Mouse (Mus musculus) left cerebral cortex, adult 2 months (tissue): ENCODE measurements around the gene Olfr1015. TPM values are rescaled to one million over a fixed set of nuclear protein-coding genes. Genes with fewer than 3 reads are reported as not detected.

Experiments
- DNase-seq, 2 experiments: peaks; one replicate each; pipeline ENCODE4 v3.0.0; 2021 to 2022; ENCODE audit warnings: low spot score in 2 of 2, mixed read lengths in 1 of 2; ENCODE audit errors: extremely low spot score in 1 of 2
- H3K27ac ChIP-seq: fragments of 200-600 bp; 2 replicates; pipeline ENCODE4 v1.8.1; 2022
- H3K4me3 ChIP-seq: fragments of 200-600 bp; 2 replicates; pipeline ENCODE4 v1.8.1; 2022
- CTCF ChIP-seq: fragments of 200-600 bp; IDR thresholded peaks from 2 replicates; pipeline ENCODE4 v1.8.1; 2022; ENCODE audit warnings: antibody characterized with exemption, mild to moderate bottlenecking, moderate library complexity
- intact Hi-C: fragments of 180-260 bp; cut with DNase I; formaldehyde crosslinking; loops from one replicate; pipeline ENCODE4 v1.15.1; 2025
- long read RNA-seq, 2 experiments: library from polyadenylated mRNA; stranded (forward); transcript quantifications; one replicate each; pipeline ENCODE4 v2.0.0; 2021; ENCODE audit warnings: borderline mapping rate in 2 of 2
- total RNA-seq, 2 experiments: library from RNA; stranded (reverse); gene quantifications; 2 replicates each; pipeline ENCODE4 v1.2.3; 2021

Olfr1015 gene
- not detected for total RNA-seq
- long read RNA-seq, experiment 1, result 0 reads
- long read RNA-seq, experiment 2, result 0 reads

- DNase-seq, result no peak
- TF ChIP-seq CTCF, result no peak
- no peak within 1 kb of the TSS for H3K4me3 ChIP-seq
- intact Hi-C loops, result no loop called here
- H3K27ac ChIP-seq, result no peak within 1 kb of the TSS
Observed at GRCm38 (mm10) chr2:85781717-85782116, at the start of gene Olfr1015. Gene Olfr1015, plus strand, starts transcription at chr2:85782017.

DNA sequence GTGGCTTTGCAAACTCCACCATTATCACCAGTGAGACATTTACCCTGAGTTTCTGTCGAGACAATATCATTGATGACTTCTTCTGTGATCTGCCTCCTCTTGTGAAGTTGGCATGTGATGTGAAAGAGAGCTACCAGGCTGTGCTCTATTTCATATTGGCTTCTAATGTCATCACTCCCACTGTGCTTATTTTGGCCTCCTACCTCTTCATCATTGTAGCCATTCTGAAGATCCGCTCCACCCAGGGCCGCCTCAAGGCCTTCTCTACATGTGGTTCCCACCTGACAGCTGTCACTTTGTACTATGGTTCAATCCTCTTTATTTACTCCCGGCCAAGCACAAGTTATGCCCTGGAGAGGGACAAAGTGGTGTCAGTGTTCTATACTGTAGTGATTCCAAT lies 28.0 kb upstream of the Olfr1015 start:
- Histone ChIP-seq H3K27ac (no peak overlapping the region), H3K4me3 (no peak overlapping the region)
- TF ChIP-seq CTCF, result no peak
- no peak for DNase-seq
- intact Hi-C loops, result no loop called here

DNA sequence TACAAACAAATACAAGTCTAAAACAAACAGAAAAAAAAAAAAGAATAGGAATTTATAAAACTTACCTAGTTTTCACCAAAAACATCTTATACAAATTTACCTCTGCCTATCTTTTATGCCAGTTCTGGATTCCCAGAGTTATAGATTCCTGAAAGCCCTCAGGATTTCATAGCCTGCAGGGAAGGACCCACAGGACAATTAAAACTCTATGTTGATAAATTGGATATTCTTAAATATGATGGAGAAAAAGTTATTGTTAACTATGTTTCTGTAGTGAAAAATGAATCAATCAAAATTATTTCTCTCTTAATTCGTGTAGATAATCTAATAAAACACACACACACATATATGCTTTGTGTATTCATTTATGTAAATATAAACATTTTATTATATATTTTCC lies 19.2 kb upstream of the Olfr1015 start, which contains the start of gene Olfr1012:
Gene Olfr1012 (minus strand): TSS at position 101 of the 400 bp plus-strand sequence.
- DNase-seq, result no peak
- TF ChIP-seq CTCF, result no peak
- intact Hi-C loops, result no loop called here

DNA sequence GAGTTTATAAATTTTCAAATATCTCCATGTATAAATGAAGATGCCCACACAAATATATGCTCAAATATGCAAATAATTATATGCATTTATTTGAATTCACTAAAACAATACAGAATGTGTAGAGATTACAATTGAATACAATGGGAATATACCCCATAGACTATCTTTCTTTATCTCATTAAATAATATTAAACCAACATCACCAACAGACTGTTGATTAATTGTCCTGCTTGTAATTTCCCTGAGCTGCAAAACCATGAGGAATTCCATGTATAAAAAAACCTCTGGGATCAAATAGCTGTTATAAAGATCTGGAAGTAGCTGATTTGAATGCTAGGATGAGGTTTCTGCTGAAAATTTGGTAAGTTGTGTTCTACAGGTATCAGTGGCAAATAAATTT lies 15.0 kb upstream of the Olfr1015 start, which contains the start of gene Olfr1013:
Gene Olfr1013 (plus strand): TSS at position 301 of the 400 bp plus-strand sequence.
- Histone ChIP-seq H3K4me3 (no peak within 1 kb of the TSS), H3K27ac (no peak within 1 kb of the TSS)
- intact Hi-C loops, result no loop called here
- DNase-seq, result no peak
- no peak for TF ChIP-seq CTCF

More for the DNA sequence above, 19.2 kb upstream of the Olfr1015 start, which contains the start of gene Olfr1012:
- H3K4me3 ChIP-seq, result no peak within 1 kb of the TSS
- no peak within 1 kb of the TSS for H3K27ac ChIP-seq

DNA sequence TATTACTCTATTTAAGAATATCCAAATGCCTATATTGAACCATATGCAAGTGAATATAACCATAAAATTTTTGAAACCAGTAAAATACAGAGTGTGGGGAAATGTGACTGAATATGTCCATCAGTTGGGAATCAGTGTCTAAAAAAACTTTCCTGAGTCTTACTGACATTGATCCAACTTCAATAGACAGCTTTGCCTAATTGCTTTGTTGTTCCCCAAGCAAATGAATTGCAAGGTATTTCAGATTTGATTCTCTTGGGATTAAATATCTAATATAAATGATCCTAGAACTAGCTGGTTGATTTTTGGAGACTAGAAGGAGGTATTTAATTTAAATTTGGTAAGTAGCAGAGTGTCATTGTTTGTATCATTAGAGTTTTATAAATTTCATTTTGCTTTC lies 9.4 kb upstream of the Olfr1015 start, which contains the start of gene Olfr1014:
Gene Olfr1014 (plus strand): TSS at position 301 of the 400 bp plus-strand sequence.
- no peak for TF ChIP-seq CTCF
- intact Hi-C loops, result no loop called here
- no peak for DNase-seq
- Histone ChIP-seq H3K27ac (no peak within 1 kb of the TSS), H3K4me3 (no peak within 1 kb of the TSS)

DNA sequence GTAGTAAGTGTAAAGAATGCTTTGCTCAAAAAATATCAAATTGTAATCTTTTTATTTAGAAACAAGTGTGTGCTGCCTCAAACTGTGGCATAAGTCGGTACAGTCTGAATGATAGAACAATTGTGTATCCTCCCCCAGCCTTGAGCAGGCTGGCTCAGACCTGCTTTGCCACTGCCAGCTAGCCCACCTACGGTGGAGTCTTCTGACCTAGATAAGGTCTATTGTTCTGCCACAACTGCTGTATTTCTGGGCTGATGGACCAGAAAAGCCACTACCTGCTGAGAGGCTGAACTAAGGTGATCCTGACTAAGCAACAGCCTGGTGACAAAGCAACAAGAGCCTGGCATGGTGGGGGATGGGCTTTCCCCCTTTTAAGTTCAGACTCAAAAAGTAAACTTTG lies 10.5 kb downstream of the Olfr1015 start:
- TF ChIP-seq CTCF, result no peak
- H3K27ac ChIP-seq, result no peak overlapping the region
- intact Hi-C loops, result no loop called here

DNA sequence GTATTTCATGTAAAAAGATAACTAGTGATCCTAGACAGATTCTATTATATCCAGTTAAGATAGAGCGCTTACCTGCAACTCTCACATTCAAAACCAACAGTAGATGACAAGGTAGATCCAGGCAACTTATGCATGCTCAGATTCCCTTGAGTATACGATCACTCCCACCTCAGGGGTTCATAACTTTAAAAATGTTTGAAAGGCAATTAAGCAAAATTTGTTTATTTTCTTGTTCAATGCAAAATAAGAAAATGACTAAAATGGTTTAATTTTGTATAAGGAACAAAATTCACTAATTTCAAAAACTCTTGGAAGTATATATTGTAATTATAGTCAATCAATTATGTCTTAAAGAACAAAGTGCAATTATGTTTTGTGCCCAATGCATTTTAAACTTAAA lies 20.6 kb downstream of the Olfr1015 start, which contains the start of gene Olfr1016:
Gene Olfr1016 (minus strand): TSS at position 101 of the 400 bp plus-strand sequence.
- no peak for TF ChIP-seq CTCF
- intact Hi-C loops, result no loop called here
- no peak for DNase-seq

More for the DNA sequence above, 10.5 kb downstream of the Olfr1015 start:
- no peak for DNase-seq
- no peak overlapping the region for H3K4me3 ChIP-seq

DNA sequence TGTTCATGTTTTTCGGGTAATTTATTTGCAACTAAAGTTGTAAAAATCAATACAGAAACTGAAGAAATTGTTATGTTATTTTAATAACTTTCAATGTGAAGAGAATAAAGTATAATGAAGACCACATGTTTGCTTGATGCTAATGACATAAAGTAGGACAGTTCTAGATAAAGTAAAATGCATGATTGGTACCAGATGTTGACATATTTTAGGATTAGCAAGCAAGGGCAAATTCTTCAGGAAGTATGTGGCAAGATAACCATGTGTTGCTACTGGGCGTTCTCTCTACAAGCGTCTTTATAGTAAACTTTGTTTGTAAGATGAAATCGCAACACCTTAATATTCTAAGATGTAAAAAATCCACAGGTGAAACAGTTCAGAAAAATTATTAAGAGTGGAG lies 22.7 kb downstream of the Olfr1015 start:
- no peak for DNase-seq
- intact Hi-C loops, result no loop called here
- Histone ChIP-seq H3K4me3 (no peak overlapping the region), H3K27ac (no peak overlapping the region)
- no peak for TF ChIP-seq CTCF

More for the DNA sequence above, 20.6 kb downstream of the Olfr1015 start, which contains the start of gene Olfr1016:
- Histone ChIP-seq H3K27ac (no peak within 1 kb of the TSS), H3K4me3 (no peak within 1 kb of the TSS)

DNA sequence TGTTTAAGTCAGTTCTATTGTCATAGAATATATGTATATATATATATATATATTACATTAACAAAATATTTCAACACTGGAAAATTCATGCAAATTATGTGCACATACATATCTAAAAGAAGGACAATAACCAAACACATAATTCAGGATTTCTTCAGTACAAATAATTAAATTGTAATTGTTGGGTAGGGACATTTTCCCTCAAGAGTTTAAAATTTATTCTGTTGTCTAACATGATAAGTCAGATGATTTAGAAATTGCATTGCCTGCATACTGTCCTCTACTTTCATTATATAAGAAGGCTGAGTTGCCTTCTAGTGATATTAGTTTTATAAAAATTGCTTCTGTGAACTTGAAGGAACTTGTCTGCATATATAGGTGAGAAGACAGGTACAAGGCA lies 36.4 kb downstream of the Olfr1015 start, which contains the start of gene Olfr1018:
Gene Olfr1018 (plus strand): TSS at position 301 of the 400 bp plus-strand sequence.
- H3K27ac ChIP-seq, result no peak within 1 kb of the TSS
- no peak for DNase-seq
- TF ChIP-seq CTCF, result no peak
- H3K4me3 ChIP-seq, result no peak within 1 kb of the TSS
- intact Hi-C loops, result no loop called here

Other genes starting within 250 kb of the Olfr1015 start
- not detected for gene Olfr996, start 202.8 kb upstream of the Olfr1015 start, total RNA-seq
- not detected for gene Olfr998, start 193.1 kb upstream of the Olfr1015 start, total RNA-seq
- not detected for gene Olfr1000, start 170.1 kb upstream of the Olfr1015 start, total RNA-seq
- gene Olfr1002, start 131.3 kb upstream of the Olfr1015 start, total RNA-seq, result not detected
- gene Olfr154, start 117.6 kb upstream of the Olfr1015 start, total RNA-seq, result not detected
- gene Olfr1006, start 103.2 kb upstream of the Olfr1015 start, total RNA-seq, result not detected
- gene Olfr1008, start 92.6 kb upstream of the Olfr1015 start, total RNA-seq, result not detected
- not detected for gene Olfr1009, start 66.6 kb upstream of the Olfr1015 start, total RNA-seq
- not detected for gene Olfr1012, start 19.3 kb upstream of the Olfr1015 start, total RNA-seq
- not detected for gene Olfr1013, start 14.9 kb upstream of the Olfr1015 start, total RNA-seq
- gene Olfr1014, start 9.3 kb upstream of the Olfr1015 start, total RNA-seq, result not detected
- gene Olfr1016, start 20.5 kb downstream of the Olfr1015 start, total RNA-seq, result not detected
- gene Olfr1018, start 36.5 kb downstream of the Olfr1015 start, total RNA-seq, result not detected
- gene Olfr1019, start 63.5 kb downstream of the Olfr1015 start, total RNA-seq, result not detected
- not detected for gene Olfr1020, start 65.0 kb downstream of the Olfr1015 start, total RNA-seq
- not detected for gene Olfr1022, start 86.6 kb downstream of the Olfr1015 start, total RNA-seq
- gene Olfr1023, start 103.6 kb downstream of the Olfr1015 start, total RNA-seq, result not detected
- gene Olfr1024, start 123.0 kb downstream of the Olfr1015 start, total RNA-seq, result not detected
- not detected for gene Olfr1025-ps1, start 133.2 kb downstream of the Olfr1015 start, total RNA-seq
- gene Olfr1026, start 139.5 kb downstream of the Olfr1015 start, total RNA-seq, result not detected
- gene Olfr1028, start 168.4 kb downstream of the Olfr1015 start, total RNA-seq, result not detected
- gene Olfr1029, start 191.9 kb downstream of the Olfr1015 start, total RNA-seq, result not detected
- gene Olfr1030, start 197.3 kb downstream of the Olfr1015 start, total RNA-seq, result not detected
- not detected for gene Olfr1031, start 208.3 kb downstream of the Olfr1015 start, total RNA-seq
- gene Olfr1032, start 223.5 kb downstream of the Olfr1015 start, total RNA-seq, result not detected
- gene Olfr1033, start 238.6 kb downstream of the Olfr1015 start, total RNA-seq, result not detected